Mouse (Mus musculus) embryonic facial prominence, embryonic 15.5 days (tissue): Measurements from ENCODE around the gene Glud1. TPM values are rescaled to one million over a fixed set of nuclear protein-coding genes. Genes with fewer than 3 reads are reported as not detected.

Experiments
- ATAC-seq: fragments of 200-750 bp; cut with Nextera tagmentation; 2 replicates; pipeline ENCODE4 v1.8.0; 2017; ENCODE audit warnings: low read depth, moderate TSS enrichment; ENCODE audit not compliant: insufficient number of reproducible peaks, low FRiP score, low TSS enrichment
- H3K27ac ChIP-seq: fragments of 300-500 bp; sonication (generic); replicated peaks from 2 replicates; pipeline ENCODE4 v1.5.1; 2015; ENCODE audit warnings: mild to moderate bottlenecking, inconsistent platforms
- H3K27me3 ChIP-seq: fragments of 300-500 bp; sonication (generic); 2 replicates; pipeline ENCODE4 v1.6.1; 2015; ENCODE audit warnings: inconsistent platforms
- H3K36me3 ChIP-seq: fragments of 300-500 bp; sonication (generic); 2 replicates; pipeline ENCODE4 v1.6.1; 2015; ENCODE audit warnings: mild to moderate bottlenecking, inconsistent platforms
- H3K4me1 ChIP-seq: fragments of 300-500 bp; sonication (generic); 2 replicates; pipeline ENCODE4 v1.6.1; 2015; ENCODE audit warnings: inconsistent platforms
- H3K4me2 ChIP-seq: fragments of 300-500 bp; sonication (generic); replicated peaks from 2 replicates; pipeline ENCODE4 v1.6.1; 2015; ENCODE audit warnings: mild to moderate bottlenecking, inconsistent platforms
- H3K4me3 ChIP-seq: fragments of 300-500 bp; sonication (generic); replicated peaks from 2 replicates; pipeline ENCODE4 v1.5.1; 2015; ENCODE audit warnings: mild to moderate bottlenecking, inconsistent platforms
- H3K9ac ChIP-seq: fragments of 300-500 bp; sonication (generic); 2 replicates; pipeline ENCODE4 v1.6.1; 2015; ENCODE audit warnings: inconsistent platforms
- H3K9me3 ChIP-seq: fragments of 300-500 bp; sonication (generic); replicated peaks from 2 replicates; pipeline ENCODE4 v1.6.1; 2016; ENCODE audit warnings: inconsistent platforms
- WGBS: fragments of 180-500 bp; shearing (Covaris S2); methylation state at CpG from one replicate; pipeline ENCODE4 v1.1.7; 2015; 5-methylcytosine and 5-hydroxymethylcytosine counted together
- polyA plus RNA-seq: library from polyadenylated mRNA; unstranded; fragments of >200 nt; fragmentation: Nextera tagmentation; extraction: Ambion mirVana; gene quantifications from 2 replicates; pipeline ENCODE4 v1.2.1, GENCODE M21; 2015

Gene Glud1
- polyA plus RNA-seq = 73.8 and 74.1 TPM in 2 replicates

GRCm38 (mm10) chr14:34310234-34310965, at the start of gene Glud1, which contains the start of gene Shld2:
Gene Glud1, plus strand, starts transcription at chr14:34310727.
Gene Shld2, minus strand, starts transcription at chr14:34310493.
- under 1% methylated on average over 89 of the region's 100 CpGs for WGBS
- peak within 1 kb of the TSS; percentile 97 for H3K4me3 ChIP-seq
- peak within 1 kb of the TSS; percentile 96 for H3K27ac ChIP-seq
- no peaks in the 10 kb centered on the region for H3K27me3 ChIP-seq
- peak; percentile 95 for ATAC-seq
- no peaks in the 10 kb centered on the region for H3K36me3 ChIP-seq
- H3K4me1 ChIP-seq = peaks cover 19% of the 10 kb centered on the region
- peak within 1 kb of the TSS; percentile 93 for H3K9ac ChIP-seq
- no peaks in the 10 kb centered on the region for H3K9me3 ChIP-seq
- peak within 1 kb of the TSS; percentile 69 for H3K4me2 ChIP-seq

GRCm38 (mm10) chr14:34268046-34268445, 42.5 kb upstream of the Glud1 start:
- H3K4me3 ChIP-seq = no peak overlapping the region
- H3K4me2 ChIP-seq = no peak overlapping the region
- H3K9ac ChIP-seq = no peak overlapping the region
- ATAC-seq = no peak
- 73% methylated on average over 9 of the region's 9 CpGs for WGBS
- H3K4me1 ChIP-seq = no peaks in the 10 kb centered on the region
- no peak overlapping the region for H3K27ac ChIP-seq
- H3K36me3 ChIP-seq = no peaks in the 10 kb centered on the region
- no peaks in the 10 kb centered on the region for H3K9me3 ChIP-seq
- no peaks in the 10 kb centered on the region for H3K27me3 ChIP-seq

GRCm38 (mm10) chr14:34273280-34273679, 37.2 kb upstream of the Glud1 start:
- Histone ChIP-seq H3K9me3 (no peaks in the 10 kb centered on the region), H3K4me3 (no peak overlapping the region), H3K4me1 (no peaks in the 10 kb centered on the region), H3K4me2 (no peak overlapping the region), H3K27me3 (no peaks in the 10 kb centered on the region), H3K27ac (no peak overlapping the region), H3K9ac (no peak overlapping the region), H3K36me3 (no peaks in the 10 kb centered on the region)
- no peak for ATAC-seq
- 46% methylated on average over 2 of the region's 2 CpGs for whole genome bisulfite sequencing

GRCm38 (mm10) chr14:34274141-34274540, 36.4 kb upstream of the Glud1 start:
- no peak overlapping the region for H3K4me3 ChIP-seq
- H3K9ac ChIP-seq = no peak overlapping the region
- WGBS = 91% methylated on average over 3 of the region's 3 CpGs
- no peaks in the 10 kb centered on the region for H3K36me3 ChIP-seq
- no peak for ATAC-seq
- H3K9me3 ChIP-seq = no peaks in the 10 kb centered on the region
- no peak overlapping the region for H3K4me2 ChIP-seq
- no peaks in the 10 kb centered on the region for H3K4me1 ChIP-seq
- no peaks in the 10 kb centered on the region for H3K27me3 ChIP-seq
- no peak overlapping the region for H3K27ac ChIP-seq

- Histone ChIP-seq H3K9ac (no peak overlapping the region), H3K4me2 (no peak overlapping the region), H3K9me3 (no peaks in the 10 kb centered on the region), H3K4me1 (no peaks in the 10 kb centered on the region), H3K36me3 (no peaks in the 10 kb centered on the region), H3K4me3 (no peak overlapping the region), H3K27me3 (no peaks in the 10 kb centered on the region), H3K27ac (no peak overlapping the region)
- no peak for ATAC-seq
- WGBS = 87% methylated on average over 4 of the region's 4 CpGs
Observed at GRCm38 (mm10) chr14:34275225-34275624, 35.3 kb upstream of the Glud1 start.

- Histone ChIP-seq H3K4me3 (no peak overlapping the region), H3K4me1 (no peaks in the 10 kb centered on the region), H3K27me3 (no peaks in the 10 kb centered on the region), H3K9ac (no peak overlapping the region), H3K9me3 (no peaks in the 10 kb centered on the region), H3K4me2 (no peak overlapping the region), H3K36me3 (no peaks in the 10 kb centered on the region), H3K27ac (no peak overlapping the region)
- ATAC-seq = no peak
- 69% methylated on average over 4 of the region's 4 CpGs for whole genome bisulfite sequencing
Observed at GRCm38 (mm10) chr14:34279726-34280125, 30.8 kb upstream of the Glud1 start.

- H3K4me1 ChIP-seq = no peaks in the 10 kb centered on the region
- H3K4me2 ChIP-seq = no peak overlapping the region
- H3K27me3 ChIP-seq = no peaks in the 10 kb centered on the region
- 84% methylated on average over 2 of the region's 2 CpGs for WGBS
- no peak overlapping the region for H3K4me3 ChIP-seq
- H3K36me3 ChIP-seq = no peaks in the 10 kb centered on the region
- no peaks in the 10 kb centered on the region for H3K9me3 ChIP-seq
- no peak overlapping the region for H3K9ac ChIP-seq
- H3K27ac ChIP-seq = no peak overlapping the region
- no peak for ATAC-seq
Observed at GRCm38 (mm10) chr14:34280798-34281197, 29.7 kb upstream of the Glud1 start.

GRCm38 (mm10) chr14:34281736-34282269, 28.7 kb upstream of the Glud1 start:
- Histone ChIP-seq H3K36me3 (no peaks in the 10 kb centered on the region), H3K27ac (no peak overlapping the region), H3K4me2 (no peak overlapping the region), H3K4me1 (no peaks in the 10 kb centered on the region), H3K9ac (no peak overlapping the region), H3K9me3 (no peaks in the 10 kb centered on the region), H3K4me3 (no peak overlapping the region), H3K27me3 (no peaks in the 10 kb centered on the region)
- 94% methylated on average over 5 of the region's 5 CpGs for WGBS
- ATAC-seq = no peak

- WGBS = 73% methylated on average over 2 of the region's 2 CpGs
Observed at GRCm38 (mm10) chr14:34288396-34288795, 22.1 kb upstream of the Glud1 start.

GRCm38 (mm10) chr14:34289259-34290015, 21.1 kb upstream of the Glud1 start:
- no peaks in the 10 kb centered on the region for H3K4me1 ChIP-seq
- 93% methylated on average over 3 of the region's 3 CpGs for WGBS
- no peak for ATAC-seq
- no peaks in the 10 kb centered on the region for H3K27me3 ChIP-seq
- H3K27ac ChIP-seq = no peak overlapping the region
- H3K9me3 ChIP-seq = no peaks in the 10 kb centered on the region
- no peak overlapping the region for H3K9ac ChIP-seq
- H3K4me2 ChIP-seq = no peak overlapping the region
- H3K4me3 ChIP-seq = no peak overlapping the region
- no peaks in the 10 kb centered on the region for H3K36me3 ChIP-seq

More at GRCm38 (mm10) chr14:34288396-34288795, 22.1 kb upstream of the Glud1 start:
- H3K9ac ChIP-seq = no peak overlapping the region
- H3K27me3 ChIP-seq = no peaks in the 10 kb centered on the region
- ATAC-seq = no peak
- H3K9me3 ChIP-seq = no peaks in the 10 kb centered on the region
- H3K36me3 ChIP-seq = no peaks in the 10 kb centered on the region
- no peak overlapping the region for H3K27ac ChIP-seq
- no peaks in the 10 kb centered on the region for H3K4me1 ChIP-seq
- H3K4me2 ChIP-seq = no peak overlapping the region
- no peak overlapping the region for H3K4me3 ChIP-seq

- Histone ChIP-seq H3K4me3 (no peak overlapping the region), H3K4me2 (no peak overlapping the region), H3K36me3 (no peaks in the 10 kb centered on the region), H3K27me3 (no peaks in the 10 kb centered on the region), H3K4me1 (no peaks in the 10 kb centered on the region), H3K27ac (no peak overlapping the region), H3K9me3 (no peaks in the 10 kb centered on the region), H3K9ac (no peak overlapping the region)
- ATAC-seq = no peak
- 43% methylated on average over 1 of the region's 1 CpGs for WGBS
Observed at GRCm38 (mm10) chr14:34290229-34290628, 20.3 kb upstream of the Glud1 start.
